ENCODE assay signal across 8 mouse cellular contexts in genomic region chr5:32725397-32725796, GRCm38 (mm10).
A peak's percentile ranks its signal among the peaks of the same experiment; 100 is the strongest.
DNase-seq lines count a peak whose midpoint lies in the region; ATAC-seq and TF ChIP-seq lines count a peak whose summit lies in the region.
"Not testable (repeated sequence)": the region's sequence is repeated elsewhere in the genome, so short reads cannot be mapped to it uniquely, and the experiment has no call there.

No protein-coding gene starts in this region.

- TF ChIP-seq CTCF in liver, adult 2 months (IDR thresholded peaks at IDR 0.05; ENCODE audit: low read depth, low read length); liver, postnatal 0 days (IDR thresholded peaks at IDR 0.05; ENCODE audit: low read depth): not testable (repeated sequence)

- not testable (repeated sequence) for H3K4me2 ChIP-seq in liver, postnatal 0 days (ENCODE audit: low read depth, low read length); myocyte (ENCODE audit: low read depth); stomach, embryonic 15.5 days

- TF ChIP-seq EP300 in liver, postnatal 0 days (IDR thresholded peaks at IDR 0.05; ENCODE audit: low read depth): not testable (repeated sequence)

- H3ac ChIP-seq in myocyte (ENCODE audit: control insufficient read depth, insufficient read length): not testable (repeated sequence)

- H3K9me3 ChIP-seq in heart, embryonic 10.5 days; liver, postnatal 0 days (ENCODE audit: low read length); stomach, embryonic 15.5 days: not testable (repeated sequence)

- DNase-seq in 3T3-L1 (ENCODE audit: low read depth, low spot score) (peak; percentile 63), adipocyte (ENCODE audit: low spot score) (peak; percentile 23)
- DNase-seq in heart, embryonic 10.5 days (ENCODE audit: low spot score): peak; percentile 39
- DNase-seq in kidney, adult 18-20 months: peak; percentile 2
- peak; percentile 57 for DNase-seq in liver, adult 2 months (ENCODE audit: extremely low read depth, low read depth, low spot score)
- not testable (repeated sequence) for DNase-seq in liver, postnatal 0 days

- not testable (repeated sequence) for H3K36me3 ChIP-seq in heart, embryonic 10.5 days; liver, adult 2 months (ENCODE audit: control insufficient read depth, insufficient read depth, low read length); liver, postnatal 0 days (replicated peaks; ENCODE audit: insufficient read depth, low read length); myocyte (ENCODE audit: control insufficient read depth, insufficient read depth); stomach, embryonic 15.5 days

- WGBS in heart, embryonic 10.5 days: 58% methylated on average over 3 of the region's 3 CpGs
- 46% methylated on average over 3 of the region's 3 CpGs for WGBS in liver, adult 2 months
- WGBS in liver, postnatal 0 days (ENCODE audit: insufficient replicate concordance): 51% methylated on average over 3 of the region's 3 CpGs
- 55% methylated on average over 3 of the region's 3 CpGs for WGBS in stomach, embryonic 15.5 days

- H3K4me3 ChIP-seq in heart, embryonic 10.5 days; liver, adult 2 months (ENCODE audit: insufficient read depth, low read depth, low read length); liver, postnatal 0 days (ENCODE audit: low read depth, low read length); myocyte; stomach, embryonic 15.5 days (replicated peaks): not testable (repeated sequence)

- ATAC-seq in liver, postnatal 0 days: peak; percentile 68; the same call in 1 of the 2 replicates
- ATAC-seq in stomach, embryonic 15.5 days (ENCODE audit: insufficient read depth, low FRiP score, low read depth): peak; percentile 68; the same call in 1 of the 2 replicates

- H3K9ac ChIP-seq in liver, adult 2 months (ENCODE audit: low read depth, low read length); liver, postnatal 0 days (replicated peaks); stomach, embryonic 15.5 days: not testable (repeated sequence)

- not testable (repeated sequence) for TF ChIP-seq POLR2A in liver, adult 2 months (IDR thresholded peaks at IDR 0.05; ENCODE audit: extremely low read depth, insufficient read depth, low read length)
- TF ChIP-seq POLR2A in myocyte (IDR thresholded peaks at IDR 0.05; ENCODE audit: insufficient read length, low read depth): peak; percentile 58

- not testable (repeated sequence) for H3K79me2 ChIP-seq in liver, adult 2 months (ENCODE audit: control insufficient read depth, insufficient read depth, low read length); myocyte (ENCODE audit: control insufficient read depth, insufficient read depth)

- not testable (repeated sequence) for H3K4me1 ChIP-seq in heart, embryonic 10.5 days; liver, adult 2 months (ENCODE audit: control insufficient read depth, insufficient read depth, low read length); liver, postnatal 0 days (ENCODE audit: insufficient read depth); stomach, embryonic 15.5 days

- H3K27ac ChIP-seq in heart, embryonic 10.5 days; liver, adult 2 months (replicated peaks; ENCODE audit: insufficient read depth, low read depth, low read length); liver, postnatal 0 days (ENCODE audit: low read depth); stomach, embryonic 15.5 days: not testable (repeated sequence)

- H3K27me3 ChIP-seq in heart, embryonic 10.5 days (ENCODE audit: insufficient read depth, poor library complexity, severe bottlenecking); liver, adult 2 months (ENCODE audit: control insufficient read depth, insufficient read depth, low read length); liver, postnatal 0 days (ENCODE audit: insufficient read depth, low read length); myocyte (ENCODE audit: control insufficient read depth, insufficient read depth, insufficient read length); stomach, embryonic 15.5 days (replicated peaks): not testable (repeated sequence)

TF ChIP-seq in myocyte, 11 proteins besides CTCF, POLR2A, EP300 and RAD21:
- peak; percentile 24 for TF ChIP-seq USF1 (IDR thresholded peaks at IDR 0.05; ENCODE audit: low read depth)
- peak; percentile 67 for TF ChIP-seq POLR2AphosphoS2 (IDR thresholded peaks at IDR 0.05; ENCODE audit: insufficient read length, low read depth)
- peak; percentile 76 to 85 (median 78) for TF ChIP-seq MYOD1 (IDR thresholded peaks at IDR 0.05; ENCODE audit: control insufficient read depth in 1 of 3, insufficient read length in 2 of 3, low read depth in 2 of 3)
- peak in 2 of 3 experiments; percentile 59 to 63 for TF ChIP-seq MYOG (IDR thresholded peaks at IDR 0.05; ENCODE audit: control insufficient read depth in 1 of 3, insufficient read depth in 1 of 3, insufficient read length in 2 of 3, low read depth in 2 of 3)
- peak; percentile 13 for TF ChIP-seq TCF3 (IDR thresholded peaks at IDR 0.05; ENCODE audit: insufficient read length, low read depth)
